Mouse (Mus musculus): ENCODE measurements around the gene Kcnj12.

DNA sequence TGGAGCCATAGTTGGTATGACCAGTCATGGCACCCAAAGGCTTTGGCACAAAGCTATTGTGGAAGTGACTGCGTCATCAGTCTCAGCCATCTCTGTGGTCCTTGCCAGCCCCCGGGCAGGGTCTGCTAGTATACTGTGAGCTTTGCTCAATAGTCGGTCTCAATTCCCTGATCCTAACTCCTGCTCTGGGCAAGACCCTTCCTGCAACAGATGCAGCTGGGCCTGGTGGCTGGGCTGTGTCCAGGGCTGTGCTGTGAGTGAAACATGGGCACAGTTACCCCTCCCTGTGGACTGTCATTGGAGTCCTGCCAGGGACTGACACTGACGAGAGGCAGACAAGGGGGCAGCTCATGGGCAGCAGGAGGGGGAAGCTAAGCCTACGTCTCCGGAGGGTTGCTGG, 2.6 kb downstream of the Kcnj12 start:
- TF ChIP-seq CTCF (IDR thresholded peaks at IDR 0.05; ENCODE audit: extremely low read depth, insufficient read depth, insufficient read length, insufficient replicate concordance): no peak
- TF ChIP-seq POLR2A (IDR thresholded peaks at IDR 0.05; ENCODE audit: low read depth, low read length): no peak
